Mouse (Mus musculus): Measurements from ENCODE around the gene Ccdc85c.

Ccdc85c gene

DNA sequence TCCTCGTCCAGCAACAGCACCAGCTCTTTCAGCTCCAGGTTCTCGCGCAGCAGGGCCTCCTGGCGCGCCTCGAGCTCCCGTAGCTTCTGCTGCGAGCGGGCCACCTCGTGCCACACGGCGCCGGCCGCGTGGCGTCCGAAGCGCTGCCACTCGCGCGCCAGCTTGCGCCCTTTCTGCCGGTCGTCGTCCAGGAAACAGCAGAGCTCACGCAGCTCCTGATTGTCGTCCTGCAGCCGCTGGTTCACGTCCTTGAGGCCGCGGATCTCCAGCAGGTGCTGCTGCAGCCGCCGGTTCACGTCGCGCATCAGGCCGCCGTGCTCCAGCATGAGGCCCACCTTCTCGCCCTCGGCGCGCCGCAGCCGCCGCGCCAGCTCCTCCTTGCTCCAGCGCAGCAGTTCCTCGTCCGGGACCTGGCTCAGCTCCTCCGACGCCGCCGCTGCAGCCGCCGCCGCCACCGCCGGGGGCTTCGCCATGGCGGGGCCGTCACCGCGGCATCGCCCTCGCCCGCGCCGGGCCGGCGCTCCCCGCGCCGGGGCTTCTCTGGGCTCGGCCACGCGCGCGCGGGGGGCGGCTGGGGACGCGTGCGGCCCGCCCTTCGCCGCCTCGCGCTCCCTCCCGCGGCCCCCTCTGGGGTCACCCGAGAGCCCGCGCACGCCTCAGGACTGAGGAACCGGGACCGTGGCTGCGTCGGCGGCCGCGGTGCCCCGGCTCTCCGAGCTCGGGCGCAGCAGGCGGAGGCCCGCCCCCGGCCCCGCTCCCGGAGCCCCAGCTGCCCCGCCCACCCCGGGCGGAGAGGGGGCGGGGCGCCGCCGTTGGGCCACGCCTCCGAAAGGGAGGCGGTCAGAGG is at the start of gene Ccdc85c:
Gene Ccdc85c (minus strand): TSS at position 765 of the 847 bp plus-strand sequence.
- DNase-seq (ENCODE audit: low read depth, low spot score): no peak

DNA sequence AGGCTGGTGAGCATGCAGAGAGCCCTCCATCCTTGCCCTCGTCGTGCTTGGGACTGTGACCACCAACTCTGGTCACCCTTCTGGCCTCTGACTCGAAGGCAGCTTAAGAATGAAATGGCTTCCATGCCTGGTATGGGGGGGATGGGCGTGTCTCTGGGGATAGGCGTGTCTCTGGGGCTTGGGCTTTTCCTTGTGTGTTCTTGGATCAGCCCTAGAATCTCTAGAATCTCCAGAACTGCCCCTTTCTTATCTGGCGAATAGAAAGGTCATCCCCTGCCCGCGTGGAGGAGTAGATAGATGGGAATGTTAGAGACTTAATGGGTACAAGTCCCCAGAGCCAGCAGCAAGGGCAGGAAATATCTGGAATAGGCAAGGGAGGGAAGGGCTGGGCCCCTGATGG is 44.9 kb upstream of the Ccdc85c start:
- no peak for DNase-seq (ENCODE audit: low read depth, low spot score)

DNA sequence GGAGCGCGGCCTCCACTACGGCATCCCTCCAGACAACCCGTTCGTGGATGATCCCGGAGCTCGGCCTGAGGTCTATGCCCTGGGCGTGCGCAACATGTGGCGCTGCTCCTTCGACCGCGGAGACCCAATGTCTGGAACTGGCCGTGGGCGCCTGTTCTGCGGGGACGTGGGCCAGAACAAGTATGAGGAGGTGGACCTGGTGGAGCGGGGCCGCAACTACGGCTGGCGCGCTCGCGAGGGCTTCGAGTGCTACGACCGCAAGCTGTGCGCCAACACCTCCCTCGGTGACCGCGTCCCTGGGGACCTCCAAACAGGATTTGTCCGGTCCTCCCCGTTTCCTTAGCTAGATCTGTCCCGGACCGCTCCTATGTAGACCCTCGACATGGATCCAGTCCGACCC is 43.3 kb upstream of the Ccdc85c start:
- no peak for DNase-seq (ENCODE audit: low read depth, low spot score)

DNA sequence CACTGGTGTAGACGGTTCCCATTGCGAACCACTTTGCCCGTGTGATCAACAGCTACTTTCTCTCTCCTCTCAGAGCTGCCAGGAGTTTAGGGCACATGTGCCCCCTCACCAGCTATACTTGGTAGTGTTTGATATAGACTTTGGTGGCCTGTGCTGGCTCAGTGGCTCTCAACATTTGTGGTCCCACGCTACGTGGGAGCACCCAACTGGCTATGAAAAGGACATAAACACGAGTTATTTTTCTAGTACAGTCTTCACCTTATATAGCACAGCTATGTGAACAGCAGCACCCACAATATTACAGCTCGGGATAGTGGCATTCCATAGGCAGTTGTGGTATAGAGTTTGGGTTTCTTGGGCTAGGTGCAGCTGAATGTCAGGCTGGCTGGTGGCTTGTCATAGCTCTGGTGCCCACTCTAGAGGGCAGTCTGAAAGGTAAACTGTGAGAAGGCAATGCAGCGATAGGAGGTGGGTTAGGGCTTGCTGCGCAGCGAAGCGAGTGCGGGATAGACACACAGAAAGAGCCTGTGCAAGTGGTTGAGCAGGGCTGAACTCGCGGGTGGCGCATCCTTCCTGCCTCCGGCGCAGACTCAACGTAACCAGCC is 42.7 kb upstream of the Ccdc85c start:
- DNase-seq (ENCODE audit: low read depth, low spot score): no peak

DNA sequence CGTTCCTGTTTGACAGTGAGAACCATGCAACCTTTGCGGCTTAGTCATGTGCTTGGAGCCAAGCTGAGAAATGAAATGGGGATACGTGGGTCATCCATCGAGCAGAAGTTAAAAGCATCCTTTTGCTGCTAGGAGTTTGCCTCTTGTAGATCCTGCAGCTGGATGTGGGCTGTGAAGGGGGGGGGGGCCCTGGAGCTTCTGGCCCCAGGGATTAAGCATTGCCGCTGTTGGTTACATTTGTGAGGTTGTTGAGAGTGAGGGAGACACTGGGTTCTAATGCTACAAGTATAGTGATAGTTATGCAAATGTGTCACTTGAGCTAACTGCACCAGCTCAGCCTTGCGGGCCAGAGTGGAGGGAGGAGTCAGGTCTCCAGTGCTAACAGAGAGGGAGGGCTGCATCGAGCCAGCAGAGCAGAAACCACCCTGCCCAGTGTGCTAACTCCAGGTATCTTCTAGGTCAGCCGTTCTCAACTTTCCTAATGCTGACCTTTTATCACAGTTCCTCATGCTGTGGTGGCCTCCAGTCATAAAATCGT is 42.0 kb upstream of the Ccdc85c start:
- DNase-seq (ENCODE audit: low read depth, low spot score): no peak

DNA sequence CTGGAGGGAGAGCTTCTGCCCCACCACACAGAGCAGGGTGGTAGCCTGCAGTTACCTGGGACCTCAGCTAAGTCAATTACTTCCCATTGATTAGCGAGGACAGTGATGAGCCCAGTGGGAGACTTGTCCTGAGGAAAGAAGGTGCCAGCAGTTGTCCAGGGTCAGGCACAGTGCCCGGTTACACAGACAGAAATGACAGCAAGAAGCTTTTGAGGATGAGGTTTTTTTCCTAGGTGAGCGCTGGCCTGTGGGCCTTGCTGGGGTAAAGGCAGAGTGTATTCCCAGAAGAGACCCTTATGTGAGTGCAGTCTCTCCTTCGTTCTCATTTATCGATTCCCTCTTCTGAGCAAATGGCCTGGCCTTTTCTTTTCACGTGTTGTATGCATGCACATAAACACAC is 41.4 kb upstream of the Ccdc85c start:
- DNase-seq (ENCODE audit: low read depth, low spot score): no peak

DNA sequence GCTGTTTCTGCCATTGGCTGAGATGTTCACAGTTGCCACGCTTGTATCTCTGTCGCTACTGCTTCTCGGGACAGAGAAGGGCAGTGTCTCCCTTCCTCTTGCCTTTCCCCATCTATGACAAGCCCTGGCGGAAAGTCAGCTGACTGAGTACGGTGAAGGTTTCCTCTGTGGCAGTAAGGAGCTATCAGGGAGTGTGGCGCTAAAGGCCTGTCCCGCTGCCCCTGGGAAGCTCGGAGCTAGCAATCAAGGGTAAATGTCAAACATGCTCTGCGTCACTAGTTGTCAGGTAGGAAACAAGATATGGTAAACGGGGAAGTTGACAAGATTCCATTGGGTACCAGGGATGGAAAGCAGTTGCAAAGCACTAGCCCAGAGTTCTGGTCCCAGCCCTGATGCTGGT is 40.6 kb upstream of the Ccdc85c start:
- no peak for DNase-seq (ENCODE audit: low read depth, low spot score)

DNA sequence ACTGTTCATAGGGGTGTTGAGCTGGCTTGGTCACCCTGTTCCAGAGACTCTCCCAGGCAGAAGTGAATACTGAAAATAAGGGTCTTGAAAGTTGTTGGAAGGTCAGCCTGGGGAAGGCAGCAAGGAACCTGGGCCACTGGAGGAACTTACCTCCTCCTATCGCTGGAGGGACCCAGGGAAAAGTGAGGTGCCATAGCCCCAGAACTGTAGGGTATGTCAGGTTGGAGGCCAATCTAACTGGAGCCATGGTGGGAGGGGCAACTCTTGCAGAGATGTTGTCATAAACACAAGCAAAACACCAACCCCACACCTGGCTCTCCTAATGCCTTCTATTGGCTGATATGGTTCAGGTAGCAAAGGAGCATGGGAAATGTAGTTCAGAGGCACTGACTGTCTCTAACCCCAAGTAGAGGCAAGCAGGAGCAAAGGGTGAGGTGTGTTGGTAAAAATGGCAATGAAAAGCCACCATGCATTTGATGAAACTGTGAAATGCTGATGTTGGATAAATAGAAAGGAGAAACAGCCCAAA is 38.1 kb upstream of the Ccdc85c start:
- DNase-seq (ENCODE audit: low read depth, low spot score): no peak

DNA sequence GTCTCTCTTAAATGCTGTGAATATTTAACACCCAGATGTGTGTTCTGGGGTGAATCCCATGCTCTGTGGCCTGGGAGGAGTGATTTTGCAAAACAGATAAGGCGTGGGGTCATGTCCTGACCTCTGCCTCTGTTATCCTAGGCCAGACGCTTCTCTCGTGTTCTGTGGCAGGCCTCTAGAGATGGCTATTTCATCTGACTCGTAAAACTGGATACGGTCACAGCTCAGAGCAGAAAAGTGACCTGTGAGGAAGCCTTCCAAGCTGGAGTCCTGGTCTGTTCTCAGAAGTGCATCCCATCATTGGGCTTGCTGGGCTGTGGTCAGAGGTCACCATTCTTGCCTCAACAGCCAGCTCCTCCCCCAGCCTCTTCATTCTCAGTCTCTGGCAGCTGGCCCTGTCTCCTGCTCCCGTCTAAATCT is 37.2 kb upstream of the Ccdc85c start:
- DNase-seq (ENCODE audit: low read depth, low spot score): no peak

DNA sequence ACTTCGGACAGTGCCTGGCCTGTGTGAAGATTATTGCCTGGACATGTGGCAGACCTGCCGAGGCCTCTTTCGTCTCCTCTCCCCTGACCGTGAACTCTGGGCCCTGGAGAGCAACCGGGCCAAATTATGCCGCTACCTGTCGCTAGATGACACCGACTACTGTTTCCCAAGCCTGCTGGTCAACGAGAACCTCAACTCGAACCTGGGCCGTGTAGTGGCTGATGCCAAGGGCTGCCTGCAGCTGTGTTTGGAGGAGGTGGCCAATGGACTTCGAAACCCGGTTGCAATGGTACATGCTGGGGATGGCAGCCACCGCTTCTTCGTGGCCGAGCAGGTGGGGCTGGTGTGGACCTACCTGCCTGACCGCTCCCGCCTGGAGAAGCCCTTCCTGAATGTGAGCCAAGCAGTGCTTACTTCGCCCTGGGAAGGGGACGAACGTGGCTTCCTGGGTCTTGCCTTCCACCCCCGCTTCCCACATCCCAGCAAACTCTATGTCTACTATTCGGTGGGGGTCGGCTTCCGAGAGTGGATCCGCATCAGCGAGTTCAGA is 36.6 kb upstream of the Ccdc85c start:
- DNase-seq (ENCODE audit: low read depth, low spot score): no peak

DNA sequence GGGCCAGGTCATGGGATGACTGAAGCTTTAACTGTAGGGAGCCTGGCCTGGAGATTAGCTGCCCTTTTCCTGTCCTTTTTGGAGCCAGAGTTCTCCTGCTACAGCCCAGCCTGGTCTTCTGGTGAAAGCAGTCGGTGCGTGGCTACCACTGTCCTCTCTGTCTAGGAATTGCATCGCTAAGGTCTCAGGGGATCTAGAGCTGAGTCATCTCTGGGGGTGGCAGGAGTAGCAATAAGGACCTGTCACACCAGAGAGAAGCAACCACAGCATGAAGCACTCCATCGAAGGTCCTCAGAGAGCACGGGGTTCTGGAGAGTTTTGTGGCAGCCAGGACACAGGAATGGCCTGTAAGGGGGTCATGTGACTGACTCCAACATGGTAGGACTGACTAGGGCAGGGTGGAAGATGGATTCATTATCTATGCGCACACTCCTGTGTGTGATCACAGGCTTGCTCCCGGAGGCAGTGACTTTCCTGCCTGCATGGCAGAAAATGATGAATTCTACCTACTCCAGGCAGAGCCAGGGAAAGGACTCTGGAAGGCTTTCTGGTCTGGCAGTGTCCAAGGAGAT is 35.3 kb upstream of the Ccdc85c start:
- no peak for DNase-seq (ENCODE audit: low read depth, low spot score)

DNA sequence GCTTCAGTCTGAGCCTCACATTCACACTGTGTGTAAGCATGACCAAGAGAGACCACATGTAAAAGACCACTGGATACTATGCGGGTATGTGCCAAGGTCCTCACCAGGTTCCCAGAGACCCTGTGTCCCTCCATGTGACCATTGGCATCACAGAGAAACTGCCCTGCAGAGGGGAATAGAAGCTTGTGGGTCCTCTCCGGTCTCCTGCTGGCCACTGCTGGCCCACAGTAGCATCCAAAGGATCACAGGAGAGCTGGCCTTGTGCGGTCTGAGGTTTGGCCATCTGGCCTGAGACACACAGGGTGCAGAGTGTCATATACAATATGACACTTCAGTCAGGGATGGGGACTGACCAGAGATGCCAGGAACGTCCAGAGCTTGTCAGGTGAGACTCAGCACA is 34.8 kb upstream of the Ccdc85c start:
- DNase-seq (ENCODE audit: low read depth, low spot score): no peak

DNA sequence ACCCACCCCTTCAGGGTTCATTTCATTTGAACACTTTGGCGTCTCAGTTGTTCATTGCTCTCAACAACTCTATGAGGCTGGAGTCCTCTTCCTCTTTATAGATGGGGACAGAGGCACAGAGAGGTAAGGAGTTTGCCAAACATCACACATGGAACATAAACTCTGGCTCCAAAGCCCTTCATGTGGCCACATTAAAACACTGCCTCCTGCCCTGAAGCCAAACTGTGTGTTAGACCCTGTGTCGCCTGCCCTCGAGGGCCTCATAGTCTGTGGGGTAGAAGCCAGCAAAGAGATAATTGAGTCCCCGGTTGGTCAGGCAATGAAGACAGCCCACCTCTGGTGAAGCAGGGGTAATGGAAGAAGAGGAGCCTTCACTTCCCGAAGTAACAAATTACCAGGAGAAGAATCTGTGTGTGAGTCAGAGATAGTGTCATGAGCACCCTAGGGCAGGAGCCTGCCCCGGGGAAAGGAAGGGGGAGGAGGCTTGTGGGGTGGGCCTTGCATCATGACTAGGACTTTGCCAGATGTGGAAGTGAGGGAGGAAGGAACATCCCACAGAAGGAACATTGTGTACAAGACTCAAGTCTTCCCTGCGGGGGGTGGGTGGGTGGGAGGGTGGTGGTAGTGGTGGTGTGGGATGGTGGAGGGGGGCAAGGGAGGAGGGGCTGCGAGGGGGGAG is 34.0 kb upstream of the Ccdc85c start:
- DNase-seq (ENCODE audit: low read depth, low spot score): no peak

DNA sequence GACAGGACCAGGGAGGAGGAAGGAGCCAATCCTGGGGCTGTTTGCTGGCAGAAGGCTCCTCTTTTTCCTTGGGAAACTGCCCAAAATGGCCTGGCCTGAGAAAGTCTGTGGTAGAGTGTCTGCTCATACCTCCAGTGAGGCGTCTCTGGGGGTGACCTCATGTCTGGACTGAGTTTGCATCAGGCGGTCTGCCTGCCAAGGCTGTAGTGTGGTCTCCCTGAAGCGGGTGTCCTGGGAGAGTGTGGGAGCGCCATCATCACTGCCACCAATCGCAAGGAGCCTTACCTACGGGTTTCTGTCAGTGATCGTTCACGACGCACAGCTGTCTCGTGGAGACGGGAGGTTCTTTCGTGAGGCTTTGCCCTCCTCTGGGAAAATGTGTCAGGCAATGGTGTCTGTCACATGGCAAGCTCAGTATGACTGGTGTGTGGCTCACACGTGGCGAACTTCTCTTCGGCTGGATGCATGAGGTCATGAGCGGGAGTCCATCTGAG is 33.2 kb upstream of the Ccdc85c start:
- no peak for DNase-seq (ENCODE audit: low read depth, low spot score)

DNA sequence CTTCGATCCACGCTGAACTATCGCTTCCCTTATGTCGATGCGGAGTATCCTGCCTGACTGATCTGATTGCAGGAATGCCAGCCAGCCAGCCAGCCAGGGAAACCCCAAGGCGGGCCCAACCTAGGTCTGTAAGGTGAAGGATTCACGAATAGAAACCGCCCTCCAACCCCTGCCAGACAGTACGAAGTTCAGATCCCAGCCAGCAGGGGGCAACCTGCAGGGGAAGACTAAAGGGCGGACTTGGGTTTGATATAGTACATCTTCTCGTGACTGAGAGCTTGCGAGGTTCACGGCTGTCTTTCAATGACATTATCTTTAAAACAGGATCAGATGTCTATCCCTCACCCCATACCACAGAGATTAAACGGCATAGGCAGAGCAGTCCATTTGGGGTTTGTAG is 32.3 kb upstream of the Ccdc85c start:
- no peak for DNase-seq (ENCODE audit: low read depth, low spot score)

DNA sequence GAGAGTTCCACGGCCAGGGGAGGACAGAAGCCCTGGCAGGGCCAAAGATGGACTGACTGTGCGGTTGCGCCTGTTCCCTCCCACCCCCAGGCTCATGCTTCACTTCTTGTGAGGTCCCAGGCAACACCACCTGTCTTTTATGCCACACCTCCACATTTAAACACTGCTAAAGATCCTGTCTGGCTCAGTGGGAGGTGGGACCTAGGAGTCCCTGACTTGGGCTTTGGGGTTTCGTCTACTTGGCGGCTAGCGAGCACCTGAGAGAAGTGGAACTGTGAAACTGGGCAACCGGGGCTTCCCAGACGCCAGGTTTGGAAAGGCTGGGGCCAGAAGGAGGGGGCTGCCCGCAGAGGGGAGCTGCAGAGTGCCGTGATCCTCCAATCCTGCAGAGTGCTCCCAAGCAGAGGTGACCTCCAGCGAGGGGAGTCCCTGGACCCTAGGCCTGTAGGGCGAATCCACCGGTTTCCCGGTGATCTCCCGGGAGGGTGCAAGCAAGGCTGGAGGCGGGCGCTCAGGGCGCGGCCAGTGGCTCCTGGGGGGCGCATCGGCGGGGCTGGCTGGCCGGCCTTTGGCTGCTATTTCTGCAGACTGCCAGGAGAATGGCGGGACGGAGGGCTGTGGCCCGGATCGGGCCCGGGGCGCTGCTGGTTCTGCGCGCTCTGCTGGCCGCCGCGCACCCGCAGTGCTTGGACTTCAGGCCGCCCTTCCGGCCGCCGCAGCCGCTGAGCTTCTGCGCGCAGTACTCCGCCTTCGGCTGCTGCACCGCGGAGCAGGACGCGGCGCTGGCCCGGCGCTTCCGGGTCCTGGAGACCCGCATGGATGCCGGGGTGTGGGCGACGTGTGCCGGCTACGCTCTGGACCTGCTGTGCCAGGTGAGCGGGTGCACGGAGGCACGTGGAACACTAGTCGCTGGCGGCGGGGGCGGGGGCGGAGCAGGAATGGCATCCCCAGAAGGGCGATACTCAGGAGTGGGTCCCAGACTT is 30.9 kb upstream of the Ccdc85c start, which contains the start of gene Hhipl1:
Gene Hhipl1 (plus strand): TSS at position 459 of the 983 bp plus-strand sequence.
- DNase-seq (ENCODE audit: low read depth, low spot score): no peak

DNA sequence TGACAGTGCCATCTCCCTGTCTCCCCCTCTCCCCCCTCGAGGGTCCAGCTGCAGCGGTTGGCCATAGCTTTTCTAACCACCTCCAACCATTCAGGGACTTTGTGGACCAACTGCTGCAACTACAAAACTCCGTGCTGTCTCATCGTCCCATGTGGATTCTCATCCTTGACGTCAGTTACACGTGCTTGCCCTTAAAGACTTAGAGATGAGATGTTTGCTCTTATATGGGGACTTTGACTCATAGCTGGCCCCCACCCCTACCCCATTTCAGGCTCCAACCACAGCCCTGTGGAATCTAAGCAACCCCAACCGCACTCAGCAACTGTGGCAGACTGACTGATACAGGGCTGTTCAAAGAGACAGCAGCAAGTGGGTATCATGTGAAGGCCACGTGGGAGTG is 29.9 kb upstream of the Ccdc85c start:
- DNase-seq (ENCODE audit: low read depth, low spot score): no peak

DNA sequence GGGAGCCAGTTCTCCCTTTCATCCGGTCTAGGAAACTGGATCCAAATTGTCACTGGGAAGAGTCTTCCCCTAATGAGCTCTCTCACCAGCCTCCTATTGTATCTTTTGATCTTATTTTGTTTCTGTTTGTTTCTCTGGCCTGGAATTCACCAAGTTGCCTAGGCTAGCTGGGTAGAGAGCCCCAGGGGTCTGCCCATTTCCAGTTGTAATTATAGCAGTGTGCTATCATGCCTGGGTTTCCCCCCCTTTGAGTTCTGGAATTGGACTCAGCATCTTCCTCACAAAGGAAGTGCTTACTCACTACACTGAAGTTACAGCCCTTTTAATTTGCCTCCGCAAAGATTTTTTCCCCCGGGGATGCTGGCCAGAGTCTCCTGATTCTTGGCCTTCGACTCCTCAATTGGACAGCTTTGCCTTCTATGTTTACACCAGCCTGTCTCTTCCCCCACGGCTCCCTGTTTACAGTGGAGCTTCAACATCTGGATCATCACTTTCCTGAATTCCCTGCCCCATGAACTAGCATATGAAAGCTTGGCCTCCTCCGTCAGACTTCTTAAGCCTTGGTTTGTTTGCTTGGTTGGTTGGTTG is 28.6 kb upstream of the Ccdc85c start:
- no peak for DNase-seq (ENCODE audit: low read depth, low spot score)

DNA sequence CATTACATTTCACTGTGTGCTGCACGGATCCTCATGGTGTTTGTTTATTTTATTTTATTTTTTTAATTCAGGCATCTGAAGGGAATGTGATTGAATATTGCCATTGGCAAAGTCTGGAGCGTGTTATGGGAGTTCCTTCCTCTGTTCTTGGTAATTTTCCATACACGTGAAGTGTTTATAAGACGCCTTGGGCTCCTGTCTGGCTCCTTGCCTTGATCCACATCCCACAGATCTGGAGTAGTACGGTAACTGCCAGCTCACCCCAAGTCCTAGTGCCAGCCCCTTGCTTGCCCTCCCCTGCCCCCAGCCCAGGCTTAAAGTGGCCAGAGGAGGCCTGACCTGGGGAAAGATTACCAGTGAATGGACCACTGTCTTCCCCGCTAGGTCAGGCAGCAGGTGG is 25.8 kb upstream of the Ccdc85c start:
- no peak for DNase-seq (ENCODE audit: low read depth, low spot score)

DNA sequence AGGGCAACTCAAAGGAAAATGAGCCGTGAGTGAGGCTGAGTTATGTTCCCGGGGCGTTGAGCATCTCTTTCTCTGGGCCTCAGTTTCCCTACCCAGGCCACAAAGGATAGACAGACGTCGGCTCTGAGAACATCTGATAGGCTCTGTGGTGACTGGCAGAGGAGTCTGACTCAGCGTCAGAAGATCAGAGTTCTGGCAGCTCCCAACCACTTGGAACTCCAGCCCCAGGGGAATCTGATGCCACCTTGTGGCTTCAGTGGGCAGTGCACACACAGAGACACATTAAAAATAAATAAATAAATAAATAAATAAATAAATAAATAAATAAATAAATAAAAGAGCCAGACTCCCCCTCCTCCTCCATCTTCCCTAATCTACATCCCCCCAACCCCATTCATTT is 21.8 kb upstream of the Ccdc85c start:
- no peak for DNase-seq (ENCODE audit: low read depth, low spot score)
